16 mouse cellular contexts compared by ENCODE assay signal in genomic region chr17:62802748-62803147, GRCm38 (mm10).
DNase-seq lines count a peak whose midpoint lies in the region; ATAC-seq and TF ChIP-seq lines count a peak whose summit lies in the region.
"Had no signal": no experiment of that assay in that cellular context is flagged by ENCODE, and none has a peak within 500 bp of the region (broad histone marks: within the 10 kb centered on the region; RNA-seq: fewer than 3 reads in every experiment).

No protein-coding gene starts in this region.

- no peak for TF ChIP-seq EP300 in heart, adult 2 months (IDR thresholded peaks at IDR 0.05; ENCODE audit: insufficient read depth, low read depth, low read length)
- TF ChIP-seq EP300 in MEL (IDR thresholded peaks at IDR 0.05; ENCODE audit: low read depth in 1 of 2, low read length in 2 of 2): no peak
- no peak for TF ChIP-seq EP300 in stomach, postnatal 0 days (optimal IDR thresholded peaks at IDR 0.05)

- intact Hi-C loops in heart, adult 2 months (cut with DNase I): no loop called here

- no peaks in the 10 kb centered on the region for H3K79me2 ChIP-seq in heart, adult 2 months (replicated peaks; ENCODE audit: control insufficient read depth, insufficient read depth, low read length)
- H3K79me2 ChIP-seq in MEL (ENCODE audit: control insufficient read depth, insufficient read depth, low read length, poor library complexity): no peaks in the 10 kb centered on the region

- TF ChIP-seq CTCF in heart, adult 2 months (IDR thresholded peaks at IDR 0.05): 0 out of 2 replicates have a peak, but pooled peaks have one; percentile 15
- TF ChIP-seq CTCF in lung, embryonic 14.5 days (IDR thresholded peaks at IDR 0.05; ENCODE audit: low read depth): no peak
- no peak; a peak in 1 of 6 replicates for TF ChIP-seq CTCF in MEL (IDR thresholded peaks at IDR 0.05 in 2 of 3, conservative IDR thresholded peaks at IDR 0.05 in 1 of 3; ENCODE audit: control insufficient read depth in 1 of 3, insufficient read depth in 1 of 3, low read depth in 2 of 3, low read length in 3 of 3, poor library complexity in 1 of 3, severe bottlenecking in 1 of 3)
- TF ChIP-seq CTCF in stomach, postnatal 0 days (IDR thresholded peaks at IDR 0.05; ENCODE audit: low read depth): peak; percentile 29

- H3K36me3 ChIP-seq in heart, adult 2 months (ENCODE audit: control insufficient read depth, insufficient read depth, low read length): no peaks in the 10 kb centered on the region
- no peaks in the 10 kb centered on the region for H3K36me3 ChIP-seq in heart, embryonic 10.5 days
- no peaks in the 10 kb centered on the region for H3K36me3 ChIP-seq in lung, embryonic 14.5 days (ENCODE audit: insufficient read depth)
- no peaks in the 10 kb centered on the region for H3K36me3 ChIP-seq in MEL (ENCODE audit: control insufficient read depth in 1 of 2, insufficient read depth in 2 of 2, low read length in 2 of 2)
- no peaks in the 10 kb centered on the region for H3K36me3 ChIP-seq in stomach, postnatal 0 days (ENCODE audit: control insufficient read depth, insufficient read depth, low read length)
- H3K36me3 ChIP-seq: embryonic facial prominence, embryonic 12.5 days; forebrain, embryonic 15.5 days; limb, embryonic 12.5 days; midbrain, embryonic 12.5 days had no signal

- H3K4me2 ChIP-seq in lung, embryonic 14.5 days: no peak overlapping the region
- no peak overlapping the region for H3K4me2 ChIP-seq in stomach, postnatal 0 days (replicated peaks; ENCODE audit: low read depth)
- H3K4me2 ChIP-seq: embryonic facial prominence, embryonic 12.5 days; forebrain, embryonic 15.5 days; limb, embryonic 12.5 days; midbrain, embryonic 12.5 days had no signal

- no peaks in the 10 kb centered on the region for H3K27me3 ChIP-seq in heart, adult 2 months (ENCODE audit: control insufficient read depth, insufficient read depth, low read length)
- no peaks in the 10 kb centered on the region for H3K27me3 ChIP-seq in heart, embryonic 10.5 days (ENCODE audit: insufficient read depth, poor library complexity, severe bottlenecking)
- no peaks in the 10 kb centered on the region for H3K27me3 ChIP-seq in lung, embryonic 14.5 days (ENCODE audit: insufficient read depth, low read length)
- H3K27me3 ChIP-seq in MEL (ENCODE audit: control insufficient read depth in 1 of 2, insufficient read depth in 2 of 2, low read length in 2 of 2): no peaks in the 10 kb centered on the region
- no peaks in the 10 kb centered on the region for H3K27me3 ChIP-seq in stomach, postnatal 0 days (ENCODE audit: control insufficient read depth, insufficient read depth, low read length)
- H3K27me3 ChIP-seq: embryonic facial prominence, embryonic 12.5 days; forebrain, embryonic 15.5 days; limb, embryonic 12.5 days; midbrain, embryonic 12.5 days had no signal

- H3K4me3 ChIP-seq in heart, adult 2 months: no peak overlapping the region
- H3K4me3 ChIP-seq in heart, embryonic 10.5 days: no peak overlapping the region
- H3K4me3 ChIP-seq in lung, embryonic 14.5 days (ENCODE audit: low read depth, low read length): no peak overlapping the region
- H3K4me3 ChIP-seq in MEL (ENCODE audit: control insufficient read depth in 1 of 2, insufficient read depth in 1 of 2, low read depth in 2 of 2, low read length in 2 of 2): no peak overlapping the region
- no peak overlapping the region for H3K4me3 ChIP-seq in stomach, postnatal 0 days (ENCODE audit: low read depth, low read length)
- H3K4me3 ChIP-seq: embryonic facial prominence, embryonic 12.5 days; forebrain, embryonic 15.5 days; limb, embryonic 12.5 days; midbrain, embryonic 12.5 days had no signal

- TF ChIP-seq RAD21 in MEL (IDR thresholded peaks at IDR 0.05; ENCODE audit: low read depth, low read length): peak; percentile 3; the same call in 1 of the 2 replicates

- H3K9ac ChIP-seq in heart, adult 2 months (ENCODE audit: low read depth, low read length): no peak overlapping the region
- H3K9ac ChIP-seq in lung, embryonic 14.5 days: no peak overlapping the region
- no peak overlapping the region for H3K9ac ChIP-seq in MEL (ENCODE audit: control insufficient read depth, low read depth, low read length, poor library complexity, severe bottlenecking)
- H3K9ac ChIP-seq in stomach, postnatal 0 days (ENCODE audit: low read length): no peak overlapping the region
- H3K9ac ChIP-seq: embryonic facial prominence, embryonic 12.5 days; forebrain, embryonic 15.5 days; limb, embryonic 12.5 days; midbrain, embryonic 12.5 days had no signal

- H3K9me3 ChIP-seq in heart, embryonic 10.5 days: no peaks in the 10 kb centered on the region
- no peaks in the 10 kb centered on the region for H3K9me3 ChIP-seq in lung, embryonic 14.5 days (ENCODE audit: low read depth, low read length)
- H3K9me3 ChIP-seq in MEL (replicated peaks; ENCODE audit: insufficient read depth, low read length): no peaks in the 10 kb centered on the region
- H3K9me3 ChIP-seq in stomach, postnatal 0 days (ENCODE audit: control insufficient read depth, low read length): no peaks in the 10 kb centered on the region
- H3K9me3 ChIP-seq: embryonic facial prominence, embryonic 12.5 days; forebrain, embryonic 15.5 days; limb, embryonic 12.5 days; midbrain, embryonic 12.5 days had no signal

- H3K4me1 ChIP-seq in heart, adult 2 months (ENCODE audit: control insufficient read depth, insufficient read depth, low read length): no peaks in the 10 kb centered on the region
- H3K4me1 ChIP-seq in heart, embryonic 10.5 days: no peaks in the 10 kb centered on the region
- H3K4me1 ChIP-seq in lung, embryonic 14.5 days (ENCODE audit: insufficient read depth): no peaks in the 10 kb centered on the region
- H3K4me1 ChIP-seq in MEL (ENCODE audit: control insufficient read depth in 1 of 2, insufficient read depth in 2 of 2, low read length in 2 of 2): no peaks in the 10 kb centered on the region
- no peaks in the 10 kb centered on the region for H3K4me1 ChIP-seq in stomach, postnatal 0 days (replicated peaks; ENCODE audit: control insufficient read depth, insufficient read depth)
- H3K4me1 ChIP-seq: embryonic facial prominence, embryonic 12.5 days; forebrain, embryonic 15.5 days had no signal

- no peak for ATAC-seq in lung, embryonic 14.5 days (ENCODE audit: insufficient read depth)
- no peak for ATAC-seq in stomach, postnatal 0 days (ENCODE audit: low FRiP score, low TSS enrichment)
- ATAC-seq: forebrain, embryonic 15.5 days had no signal

- H3K27ac ChIP-seq in heart, adult 2 months: no peak overlapping the region
- no peak overlapping the region for H3K27ac ChIP-seq in heart, embryonic 10.5 days
- no peak overlapping the region for H3K27ac ChIP-seq in lung, embryonic 14.5 days (ENCODE audit: low read depth)
- no peak overlapping the region for H3K27ac ChIP-seq in MEL (ENCODE audit: control insufficient read depth, low read depth, low read length)
- no peak overlapping the region for H3K27ac ChIP-seq in stomach, postnatal 0 days (replicated peaks)
- H3K27ac ChIP-seq: embryonic facial prominence, embryonic 12.5 days; forebrain, embryonic 15.5 days; limb, embryonic 12.5 days; midbrain, embryonic 12.5 days had no signal

- 68% methylated on average over 6 of the region's 6 CpGs for WGBS in heart, adult 2 months
- 73% methylated on average over 6 of the region's 6 CpGs for WGBS in heart, embryonic 10.5 days
- WGBS in lung, embryonic 14.5 days: 70% methylated on average over 6 of the region's 6 CpGs
- 65% methylated on average over 6 of the region's 6 CpGs for WGBS in stomach, postnatal 0 days

- DNase-seq in heart, adult 2 months: no peak
- no peak for DNase-seq in heart, embryonic 10.5 days (ENCODE audit: low spot score)
- peak; percentile 38 for DNase-seq in lung, embryonic 14.5 days
- no peak for DNase-seq in lung, postnatal 10 days
- DNase-seq in MEL (ENCODE audit: low read depth, low spot score): peak; percentile 16
- no peak for DNase-seq in stomach, postnatal 0 days (ENCODE audit: low spot score)
- DNase-seq in cerebellum, adult 18-20 months: no peak
- DNase-seq: cerebellum, adult 9-10 months; gastrocnemius, postnatal 25 days; kidney, adult 8-10 months; kidney, postnatal 25 days; thymus, postnatal 14 days had no signal

- no peak for TF ChIP-seq POLR2A in heart, adult 2 months (IDR thresholded peaks at IDR 0.05; ENCODE audit: insufficient read depth, low read depth, low read length)
- TF ChIP-seq POLR2A in MEL (IDR thresholded peaks at IDR 0.05; ENCODE audit: control insufficient read depth in 1 of 2, insufficient read depth in 1 of 2, low read depth in 1 of 2, low read length in 2 of 2, poor library complexity in 1 of 2): no peak

TF ChIP-seq in MEL, 35 proteins besides CTCF, POLR2A, EP300 and RAD21:
- TF ChIP-seq CHD2 (IDR thresholded peaks at IDR 0.05; ENCODE audit: low read length): no peak
- TF ChIP-seq ZNF384 (IDR thresholded peaks at IDR 0.05; ENCODE audit: low read depth, low read length): no peak
- TF ChIP-seq NELFE (IDR thresholded peaks at IDR 0.05; ENCODE audit: low read depth, low read length): no peak
- TF ChIP-seq USF2 (IDR thresholded peaks at IDR 0.05; ENCODE audit: borderline replicate concordance in 1 of 2, insufficient read depth in 1 of 2, low read depth in 1 of 2, low read length in 2 of 2): no peak
- TF ChIP-seq CHD1 (IDR thresholded peaks at IDR 0.05; ENCODE audit: low read depth, low read length): no peak
- no peak for TF ChIP-seq MAFK (IDR thresholded peaks at IDR 0.05; ENCODE audit: borderline replicate concordance, low read depth, low read length)
- TF ChIP-seq JUND (IDR thresholded peaks at IDR 0.05; ENCODE audit: low read depth, low read length): no peak
- TF ChIP-seq SIN3A (IDR thresholded peaks at IDR 0.05; ENCODE audit: low read length): no peak
- TF ChIP-seq MAZ (IDR thresholded peaks at IDR 0.05; ENCODE audit: low read depth, low read length): no peak
- no peak for TF ChIP-seq ZC3H11A (IDR thresholded peaks at IDR 0.05; ENCODE audit: low read depth, low read length)
- no peak for TF ChIP-seq RCOR1 (IDR thresholded peaks at IDR 0.05; ENCODE audit: low read depth, low read length)
- TF ChIP-seq MXI1 (IDR thresholded peaks at IDR 0.05; ENCODE audit: low read depth, low read length): no peak

Comparison
In these comparisons a context has a peak if more than half of its experiments do, and no peak if none do; other contexts are left out.
1. DNase-seq: peak in lung, embryonic 14.5 days (single experiment) and MEL (single experiment); none in heart, adult 2 months (0 of 2), heart, embryonic 10.5 days (single experiment), lung, postnatal 10 days (single experiment), stomach, postnatal 0 days (single experiment) and cerebellum, adult 18-20 months (0 of 2).
2. CTCF ChIP-seq: peak in heart, adult 2 months (single experiment) and stomach, postnatal 0 days (single experiment); none in lung, embryonic 14.5 days (single experiment) and MEL (0 of 3).